10 mouse cellular contexts compared by ENCODE assay signal in genomic region chr3:89835362-89835761, GRCm38 (mm10). TPM values are rescaled to one million over a fixed set of nuclear protein-coding genes. Genes with fewer than 3 reads are reported as not detected.
DNase-seq lines count a peak whose midpoint lies in the region; ATAC-seq lines count a peak whose summit lies in the region.
"Had no signal": no experiment of that assay in that cellular context is flagged by ENCODE, and none has a peak within 500 bp of the region (broad histone marks: within the 10 kb centered on the region; RNA-seq: fewer than 3 reads in every experiment).

No protein-coding gene starts in this region.

- H3K9ac ChIP-seq in heart, embryonic 13.5 days = no peak overlapping the region
- H3K9ac ChIP-seq: forebrain, embryonic 12.5 days; midbrain, embryonic 12.5 days had no signal

- ATAC-seq in heart, embryonic 13.5 days (ENCODE audit: extremely low read depth, insufficient number of reproducible peaks, low FRiP score, low TSS enrichment) = 0 out of 2 replicates have a peak, but pooled peaks have one; percentile 48

- peaks cover 8% of the 10 kb centered on the region; the same call in 1 of the 2 replicates for H3K36me3 ChIP-seq in heart, embryonic 13.5 days
- H3K36me3 ChIP-seq: forebrain, embryonic 12.5 days; midbrain, embryonic 12.5 days had no signal

- DNase-seq in adrenal gland, postnatal 25 days = peak; percentile 16
- peak; percentile 60 to 83 for DNase-seq in kidney, postnatal 25 days
- peak; percentile 58 for DNase-seq in lung, postnatal 14 days
- DNase-seq in right cerebral cortex, postnatal 4 days = no peak
- no peak for DNase-seq in urinary bladder, postnatal 10 days (ENCODE audit: low spot score)
- DNase-seq in spleen, postnatal 10 days (ENCODE audit: low spot score in 2 of 2) = no peak
- DNase-seq: cerebellum, adult 11 months had no signal

- WGBS in heart, embryonic 13.5 days = 22% methylated on average over 8 of the region's 8 CpGs

- H3K27me3 ChIP-seq in heart, embryonic 13.5 days (replicated peaks) = peaks cover 39% of the 10 kb centered on the region

- H3K27ac ChIP-seq in heart, embryonic 13.5 days (replicated peaks) = peak overlapping the region; percentile 59
- H3K27ac ChIP-seq: forebrain, embryonic 12.5 days; midbrain, embryonic 12.5 days had no signal

- peaks cover 17% of the 10 kb centered on the region for H3K4me1 ChIP-seq in heart, embryonic 13.5 days

- H3K4me2 ChIP-seq in heart, embryonic 13.5 days = no peak overlapping the region
- H3K4me2 ChIP-seq: forebrain, embryonic 12.5 days; midbrain, embryonic 12.5 days had no signal

- H3K4me3 ChIP-seq in heart, embryonic 13.5 days = no peak overlapping the region
- H3K4me3 ChIP-seq: forebrain, embryonic 12.5 days; midbrain, embryonic 12.5 days had no signal

- no peaks in the 10 kb centered on the region for H3K9me3 ChIP-seq in heart, embryonic 13.5 days
- H3K9me3 ChIP-seq: forebrain, embryonic 12.5 days; midbrain, embryonic 12.5 days had no signal

RNA-seq across cellular contexts. Expression of gene She, which starts 4.2 kb away (rescaled TPM):
- 9.0 and 10.1 TPM in 2 replicates for total RNA-seq in adrenal gland, postnatal 25 days (2021)
- 6.2 and 6.8 TPM in 2 replicates for polyA plus RNA-seq in heart, embryonic 13.5 days (2015; fragmentation: Nextera tagmentation; extraction: Ambion mirVana)

Comparison
In these comparisons a context has a peak if more than half of its experiments do, and no peak if none do; other contexts are left out.
1. DNase-seq: peak in adrenal gland, postnatal 25 days (single experiment), kidney, postnatal 25 days (2 of 2) and lung, postnatal 14 days (single experiment); none in right cerebral cortex, postnatal 4 days (single experiment), urinary bladder, postnatal 10 days (single experiment) and spleen, postnatal 10 days (0 of 2).